Mouse (Mus musculus) left cerebral cortex, postnatal 14 days (tissue): Measurements from ENCODE around the gene Nrgn. TPM values are rescaled to one million over a fixed set of nuclear protein-coding genes. Genes with fewer than 3 reads are reported as not detected.

Experiments
- total RNA-seq, 2 experiments: library from RNA; stranded (reverse); gene quantifications; 2 replicates each; pipeline ENCODE4 v1.2.3; 2021

Gene Nrgn
- total RNA-seq, 2 experiments from 2014 or later = 2,700 to 3,013 TPM

Other genes starting within 250 kb of the Nrgn start
- gene Ccdc15, start 204.5 kb downstream of the Nrgn start, total RNA-seq = 1 to 10 TPM; 2.0 TPM
- gene Hepacam, start 185.6 kb downstream of the Nrgn start, total RNA-seq = 10 to 100 TPM; 58.0 to 61.6 TPM
- gene Robo4, start 151.0 kb downstream of the Nrgn start, total RNA-seq = 10 to 100 TPM in 1 of 2 experiments, 1 to 10 TPM in 1; 7.1 to 10.0 TPM
- gene Robo3, start 119.7 kb downstream of the Nrgn start, total RNA-seq = 10 to 100 TPM; 45.1 to 58.9 TPM
- 10 to 100 TPM; 19.2 to 28.3 TPM for gene Msantd2, start 63.6 kb downstream of the Nrgn start, total RNA-seq
- gene Esam, start 24.8 kb downstream of the Nrgn start, total RNA-seq = 10 to 100 TPM; 28.8 to 34.2 TPM
- gene Vsig2, start 13.6 kb downstream of the Nrgn start, total RNA-seq = 1 to 10 TPM; 2.8 TPM
- gene Siae, start 2.8 kb upstream of the Nrgn start, total RNA-seq = 10 to 100 TPM; 14.4 to 19.2 TPM
- 1 to 10 TPM; 1.3 TPM for gene Spa17, start 60.8 kb upstream of the Nrgn start, total RNA-seq
- gene Tbrg1, start 104.4 kb upstream of the Nrgn start, total RNA-seq = 10 to 100 TPM; 52.8 to 59.8 TPM
- gene Panx3, start 116.3 kb upstream of the Nrgn start, total RNA-seq = not detected
- gene Olfr160, start 163.3 kb upstream of the Nrgn start, total RNA-seq = not detected
- not detected for gene Olfr874, start 192.2 kb upstream of the Nrgn start, total RNA-seq
- not detected for gene Olfr875, start 219.0 kb upstream of the Nrgn start, total RNA-seq